Mouse (Mus musculus): ENCODE measurements around the gene Fam227a.

DNA sequence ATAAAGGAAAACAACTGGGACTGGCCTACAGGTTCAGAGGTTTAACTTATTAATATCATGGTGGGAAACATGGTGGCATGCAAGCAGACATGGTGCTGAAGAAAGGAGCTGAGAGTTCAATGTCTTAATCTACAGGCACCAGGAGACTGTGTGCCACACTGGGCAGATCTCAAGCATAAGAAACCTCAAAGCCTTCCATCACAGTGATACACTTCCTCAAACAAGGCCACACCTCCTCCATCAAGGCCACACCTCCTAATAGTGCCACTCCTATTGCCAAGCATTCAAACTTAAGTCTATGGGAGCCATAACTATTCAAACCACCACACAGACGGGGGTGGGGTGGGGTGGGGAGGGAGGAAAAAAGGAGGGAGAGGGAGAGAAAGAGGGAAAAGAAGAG lies 77.2 kb downstream of the Fam227a start:
- TF ChIP-seq CTCF (IDR thresholded peaks at IDR 0.05; ENCODE audit: low read depth) (no peak), EP300 (optimal IDR thresholded peaks at IDR 0.05) (no peak)

All from stomach, postnatal 0 days (tissue).